Mouse (Mus musculus): Measurements from ENCODE around the gene Shisa8. TPM values are rescaled to one million over a fixed set of nuclear protein-coding genes. Genes with fewer than 3 reads are reported as not detected.
A peak's percentile ranks its signal among the peaks of the same experiment; 100 is the strongest.

Shisa8 gene
- polyA plus RNA-seq, 1 experiment, result not detected

- TF ChIP-seq CTCF (IDR thresholded peaks at IDR 0.05; ENCODE audit: borderline replicate concordance, insufficient read depth, low read length) (no peak), POLR2A (IDR thresholded peaks at IDR 0.05; ENCODE audit: low read depth, low read length) (no peak)
- Histone ChIP-seq H3K4me3 (ENCODE audit: insufficient read depth, low read length) (peak overlapping the region; percentile 67), H3K27ac (ENCODE audit: insufficient read depth, low read length) (no peak overlapping the region), H3K4me1 (ENCODE audit: control insufficient read depth, insufficient read depth, low read length) (no peaks in the 10 kb centered on the region; the same call in 1 of the 2 replicates)
Observed at GRCm38 (mm10) chr15:82243311-82243710, 30.7 kb upstream of the Shisa8 start.

DNA sequence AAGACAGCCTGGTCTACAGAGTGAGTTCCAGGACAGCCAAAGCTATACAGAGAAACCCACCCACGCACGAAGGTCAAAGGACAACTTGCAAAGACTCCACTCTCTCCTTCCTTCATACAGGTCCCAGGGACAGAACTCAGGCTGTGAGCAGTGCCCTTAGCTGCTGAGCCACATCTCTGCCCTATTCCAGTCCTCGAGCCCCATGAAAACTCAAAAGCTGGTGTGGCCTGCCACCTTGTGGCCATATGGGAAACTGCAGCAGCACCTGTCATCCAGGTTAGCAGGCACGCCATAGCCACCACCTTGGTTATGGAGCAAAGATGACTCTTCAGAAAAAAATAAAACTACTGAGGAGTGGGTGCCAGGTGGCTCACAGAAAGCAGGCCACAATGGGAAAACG, 23.9 kb upstream of the Shisa8 start:
- no peak overlapping the region for H3K27ac ChIP-seq (ENCODE audit: insufficient read depth, low read length)
- peak; percentile 90 for TF ChIP-seq CTCF (IDR thresholded peaks at IDR 0.05; ENCODE audit: borderline replicate concordance, insufficient read depth, low read length)
- TF ChIP-seq POLR2A (IDR thresholded peaks at IDR 0.05; ENCODE audit: low read depth, low read length), result no peak
- H3K4me3 ChIP-seq (ENCODE audit: insufficient read depth, low read length), result no peak overlapping the region
- H3K4me1 ChIP-seq (ENCODE audit: control insufficient read depth, insufficient read depth, low read length), result no peaks in the 10 kb centered on the region

- H3K4me3 ChIP-seq (ENCODE audit: insufficient read depth, low read length), result no peak overlapping the region
- TF ChIP-seq CTCF (IDR thresholded peaks at IDR 0.05; ENCODE audit: borderline replicate concordance, insufficient read depth, low read length), result no peak
- no peak for TF ChIP-seq POLR2A (IDR thresholded peaks at IDR 0.05; ENCODE audit: low read depth, low read length)
- no peak overlapping the region for H3K27ac ChIP-seq (ENCODE audit: insufficient read depth, low read length)
- H3K4me1 ChIP-seq (ENCODE audit: control insufficient read depth, insufficient read depth, low read length), result no peaks in the 10 kb centered on the region
Observed at GRCm38 (mm10) chr15:82235661-82236060, 23.0 kb upstream of the Shisa8 start.

- Histone ChIP-seq H3K4me1 (ENCODE audit: control insufficient read depth, insufficient read depth, low read length) (no peaks in the 10 kb centered on the region), H3K4me3 (ENCODE audit: insufficient read depth, low read length) (no peak overlapping the region), H3K27ac (ENCODE audit: insufficient read depth, low read length) (no peak overlapping the region)
- TF ChIP-seq POLR2A (IDR thresholded peaks at IDR 0.05; ENCODE audit: low read depth, low read length) (no peak), CTCF (IDR thresholded peaks at IDR 0.05; ENCODE audit: borderline replicate concordance, insufficient read depth, low read length) (no peak)
Observed at GRCm38 (mm10) chr15:82232651-82233050, 20.0 kb upstream of the Shisa8 start.

DNA sequence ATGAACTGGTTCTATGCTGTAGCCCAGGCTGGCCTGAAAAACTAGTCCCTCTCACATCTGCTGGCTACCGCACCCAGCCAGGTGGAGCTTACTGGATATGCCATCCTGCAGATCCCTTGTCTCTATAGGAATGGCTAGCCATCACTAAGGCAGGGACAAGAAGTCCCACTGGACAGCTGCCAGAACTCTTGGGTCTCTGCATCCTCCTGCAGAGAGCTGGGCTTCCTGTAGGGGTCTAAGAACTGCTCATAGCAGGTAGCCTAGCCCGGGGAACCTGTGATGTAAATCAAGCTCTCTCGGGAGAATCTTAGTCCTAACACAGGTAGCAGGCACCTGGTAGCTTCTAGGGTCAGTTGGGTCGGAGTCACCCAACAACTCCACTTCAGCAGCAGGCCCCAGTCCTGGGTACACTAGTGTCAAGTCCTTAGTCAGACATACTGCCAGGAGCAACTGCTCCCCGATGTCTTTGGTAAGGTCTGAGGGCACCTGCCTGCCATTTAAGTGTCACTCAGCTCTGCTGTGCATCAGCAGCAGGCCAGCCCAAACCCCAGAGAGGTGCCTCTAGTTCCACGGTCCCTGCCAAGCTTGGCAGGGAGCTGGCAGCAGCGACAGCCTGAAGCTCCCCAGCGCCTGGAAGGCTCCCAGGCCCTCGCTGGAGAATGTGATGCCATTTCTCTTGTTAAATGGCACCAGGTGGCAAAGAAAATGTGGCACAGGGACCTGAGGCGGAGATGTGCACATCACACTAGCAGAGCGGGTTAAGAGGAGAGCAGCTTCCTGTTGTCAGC, 19.2 kb upstream of the Shisa8 start:
- Histone ChIP-seq H3K27ac (ENCODE audit: insufficient read depth, low read length) (no peak overlapping the region), H3K4me1 (ENCODE audit: control insufficient read depth, insufficient read depth, low read length) (no peaks in the 10 kb centered on the region), H3K4me3 (ENCODE audit: insufficient read depth, low read length) (no peak overlapping the region)
- TF ChIP-seq POLR2A (IDR thresholded peaks at IDR 0.05; ENCODE audit: low read depth, low read length) (no peak), CTCF (IDR thresholded peaks at IDR 0.05; ENCODE audit: borderline replicate concordance, insufficient read depth, low read length) (no peak)

GRCm38 (mm10) chr15:82231100-82231499, 18.5 kb upstream of the Shisa8 start:
- Histone ChIP-seq H3K4me3 (ENCODE audit: insufficient read depth, low read length) (no peak overlapping the region), H3K27ac (ENCODE audit: insufficient read depth, low read length) (no peak overlapping the region), H3K4me1 (ENCODE audit: control insufficient read depth, insufficient read depth, low read length) (no peaks in the 10 kb centered on the region)
- no peak for TF ChIP-seq CTCF (IDR thresholded peaks at IDR 0.05; ENCODE audit: borderline replicate concordance, insufficient read depth, low read length)
- TF ChIP-seq POLR2A (IDR thresholded peaks at IDR 0.05; ENCODE audit: low read depth, low read length), result 0 out of 2 replicates have a peak, but pooled peaks have one; percentile 7

- TF ChIP-seq POLR2A (IDR thresholded peaks at IDR 0.05; ENCODE audit: low read depth, low read length) (no peak), CTCF (IDR thresholded peaks at IDR 0.05; ENCODE audit: borderline replicate concordance, insufficient read depth, low read length) (no peak)
- no peaks in the 10 kb centered on the region for H3K4me1 ChIP-seq (ENCODE audit: control insufficient read depth, insufficient read depth, low read length)
- no peak overlapping the region for H3K27ac ChIP-seq (ENCODE audit: insufficient read depth, low read length)
- H3K4me3 ChIP-seq (ENCODE audit: insufficient read depth, low read length), result no peak overlapping the region
Observed at GRCm38 (mm10) chr15:82230098-82230611, 17.5 kb upstream of the Shisa8 start.

DNA sequence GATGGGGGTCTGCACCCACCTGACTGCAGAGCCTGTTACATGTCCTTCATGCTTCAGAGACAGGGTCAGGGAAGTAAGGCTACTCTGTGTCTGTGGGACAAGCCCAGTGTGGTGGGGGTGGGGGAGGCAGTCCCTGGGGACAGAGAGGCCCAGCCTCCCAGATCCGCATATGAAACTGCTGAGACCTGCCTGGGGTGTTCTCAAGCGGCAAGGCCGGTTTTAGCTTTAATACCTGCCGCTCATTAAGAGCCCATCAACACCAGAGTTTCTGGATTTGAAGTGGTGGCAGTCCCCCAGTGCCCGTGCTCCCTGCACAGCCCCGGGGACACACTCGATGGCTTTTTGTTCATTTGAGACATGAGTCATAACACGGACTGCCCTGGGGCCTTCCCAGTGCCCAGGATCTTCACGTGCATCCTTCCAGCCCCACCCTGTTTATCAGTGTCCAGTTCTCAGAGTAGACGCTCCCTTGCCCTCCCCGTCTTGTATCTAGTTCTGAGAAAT, 17.0 kb upstream of the Shisa8 start:
- Histone ChIP-seq H3K4me1 (ENCODE audit: control insufficient read depth, insufficient read depth, low read length) (no peaks in the 10 kb centered on the region), H3K4me3 (ENCODE audit: insufficient read depth, low read length) (no peak overlapping the region)
- TF ChIP-seq CTCF (IDR thresholded peaks at IDR 0.05; ENCODE audit: borderline replicate concordance, insufficient read depth, low read length) (no peak), POLR2A (IDR thresholded peaks at IDR 0.05; ENCODE audit: low read depth, low read length) (no peak)

GRCm38 (mm10) chr15:82225769-82226168, 13.2 kb upstream of the Shisa8 start:
- Histone ChIP-seq H3K4me3 (ENCODE audit: insufficient read depth, low read length) (no peak overlapping the region), H3K4me1 (ENCODE audit: control insufficient read depth, insufficient read depth, low read length) (no peaks in the 10 kb centered on the region), H3K27ac (ENCODE audit: insufficient read depth, low read length) (no peak overlapping the region)
- TF ChIP-seq POLR2A (IDR thresholded peaks at IDR 0.05; ENCODE audit: low read depth, low read length) (no peak), CTCF (IDR thresholded peaks at IDR 0.05; ENCODE audit: borderline replicate concordance, insufficient read depth, low read length) (no peak)

More for the DNA sequence above, 17.0 kb upstream of the Shisa8 start:
- no peak overlapping the region for H3K27ac ChIP-seq (ENCODE audit: insufficient read depth, low read length)

DNA sequence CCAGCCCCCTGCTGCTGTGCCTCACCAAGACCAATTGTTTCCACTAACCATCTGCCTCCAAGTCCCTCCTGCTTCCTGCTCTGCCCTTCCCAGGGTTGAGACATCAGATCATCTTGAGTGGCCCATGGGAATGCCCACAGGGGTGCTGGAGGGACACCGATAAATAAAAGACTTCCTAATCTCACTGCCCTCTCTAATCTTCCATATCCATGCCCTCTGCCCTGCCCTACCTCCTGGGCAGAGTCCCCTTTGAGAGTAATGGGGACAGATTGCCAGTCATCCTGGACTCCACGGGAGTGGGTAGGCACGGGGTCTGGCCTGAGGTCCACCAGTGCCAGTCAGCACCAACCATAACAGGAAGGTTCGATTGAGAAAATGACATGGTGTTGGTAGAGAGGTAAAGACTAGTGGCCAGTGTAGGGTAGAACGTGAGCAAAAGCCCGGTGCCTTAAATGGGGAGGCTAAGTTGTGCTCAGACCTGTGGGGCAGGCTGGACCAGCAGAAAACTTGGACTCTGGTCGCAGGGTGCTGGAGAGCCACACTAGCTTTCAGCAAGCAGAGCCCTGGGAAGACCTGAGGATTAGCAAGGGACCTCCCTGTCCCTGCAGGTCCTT, 12.1 kb upstream of the Shisa8 start:
- H3K27ac ChIP-seq (ENCODE audit: insufficient read depth, low read length), result no peak overlapping the region
- TF ChIP-seq CTCF (IDR thresholded peaks at IDR 0.05; ENCODE audit: borderline replicate concordance, insufficient read depth, low read length), result no peak
- no peak for TF ChIP-seq POLR2A (IDR thresholded peaks at IDR 0.05; ENCODE audit: low read depth, low read length)
- no peaks in the 10 kb centered on the region for H3K4me1 ChIP-seq (ENCODE audit: control insufficient read depth, insufficient read depth, low read length)
- H3K4me3 ChIP-seq (ENCODE audit: insufficient read depth, low read length), result no peak overlapping the region
